Mouse (Mus musculus) myocyte (in vitro differentiated cells): ENCODE measurements around the gene Slit3.

ENCODE experiments used
- MAX ChIP-seq: IDR thresholded peaks from one replicate; pipeline ENCODE4 v1.6.1; 2011; ENCODE audit warnings: low read depth, mild to moderate bottlenecking, control low read depth
- POLR2A ChIP-seq: IDR thresholded peaks from one replicate; pipeline ENCODE4 v1.6.1; 2011; ENCODE audit warnings: low read depth, mild to moderate bottlenecking, control low read depth, moderate library complexity; ENCODE audit not compliant: insufficient read length
- TCF12 ChIP-seq: IDR thresholded peaks from one replicate; pipeline ENCODE4 v1.6.1; 2011; ENCODE audit warnings: mild to moderate bottlenecking, control low read depth; ENCODE audit not compliant: poor library complexity, insufficient read depth, severe bottlenecking

DNA sequence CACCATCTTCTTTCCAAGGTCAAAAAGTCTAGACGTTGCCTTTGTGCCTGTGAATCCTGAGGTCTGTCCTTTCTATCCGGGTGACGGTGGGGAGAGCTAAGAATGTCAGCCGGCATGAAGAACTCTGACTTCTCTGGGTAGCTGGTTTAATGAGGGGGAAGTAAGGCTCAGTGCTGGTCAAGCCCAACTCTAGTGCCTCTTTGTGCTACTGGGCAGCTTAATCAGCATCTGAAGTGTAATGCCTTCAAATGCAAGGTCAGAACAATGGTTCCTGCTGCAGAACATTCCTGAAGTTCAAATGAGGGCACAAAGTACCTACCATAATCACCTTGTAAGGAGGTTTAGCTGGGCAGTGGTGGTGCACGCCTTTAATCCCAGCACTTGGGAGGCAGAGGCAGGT is 366.9 kb downstream of the Slit3 start:
- TF ChIP-seq TCF12 (no peak), POLR2A (no peak), MAX (no peak)
